Mouse (Mus musculus): ENCODE results near the gene Zfp280d.

The Zfp280d gene

DNA sequence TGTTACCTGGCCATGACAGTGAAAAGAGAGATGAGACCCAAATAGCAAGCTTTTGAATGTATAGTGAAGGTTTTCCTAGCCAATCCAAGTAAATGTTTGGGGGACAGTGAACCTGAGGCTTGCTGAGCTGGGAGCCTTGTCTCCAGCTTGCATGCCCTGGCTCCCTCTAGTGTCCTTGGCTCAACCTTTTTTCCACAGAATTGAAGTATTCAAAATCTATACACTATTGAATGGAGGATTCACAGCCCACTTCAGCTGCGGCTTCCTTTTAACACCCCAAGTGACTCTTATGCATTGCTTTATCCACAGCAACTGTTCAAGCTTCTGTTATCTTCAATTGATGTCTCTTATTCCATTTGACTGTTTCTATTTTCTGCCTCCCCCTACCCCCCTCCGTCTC lies 137.1 kb downstream of the Zfp280d start:
- ATAC-seq (ENCODE audit: insufficient number of reproducible peaks, low FRiP score, low TSS enrichment): no peak

All from cerebellum, adult (tissue).